Mouse (Mus musculus) cerebellum, adult 18-20 months (tissue): Measurements from ENCODE around the gene Vcp.

ENCODE experiments used
- DNase-seq, 2 experiments: peaks; one replicate each; pipeline ENCODE4 v3.0.0; 2021

The Vcp gene

DNA sequence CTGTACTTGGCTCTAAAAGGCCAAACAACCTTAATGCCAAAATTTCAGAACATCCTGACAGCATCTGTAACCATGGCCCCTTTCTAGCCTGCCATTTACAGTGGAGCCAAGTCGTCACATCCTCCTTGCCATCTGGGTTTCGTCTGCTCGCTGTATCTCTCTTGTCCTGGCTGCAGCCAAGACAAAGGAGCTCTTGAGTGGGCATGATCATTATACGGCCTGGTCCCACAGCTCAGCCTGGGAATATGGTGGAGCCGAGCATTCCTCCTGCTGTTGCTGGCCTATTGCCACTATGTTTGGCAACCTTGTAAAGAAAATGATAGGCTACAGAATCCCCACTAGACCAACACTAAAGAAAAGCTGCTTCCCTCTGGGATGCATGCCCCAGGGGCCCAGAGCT, 57.0 kb downstream of the Vcp start:
- DNase-seq, result no peak

DNA sequence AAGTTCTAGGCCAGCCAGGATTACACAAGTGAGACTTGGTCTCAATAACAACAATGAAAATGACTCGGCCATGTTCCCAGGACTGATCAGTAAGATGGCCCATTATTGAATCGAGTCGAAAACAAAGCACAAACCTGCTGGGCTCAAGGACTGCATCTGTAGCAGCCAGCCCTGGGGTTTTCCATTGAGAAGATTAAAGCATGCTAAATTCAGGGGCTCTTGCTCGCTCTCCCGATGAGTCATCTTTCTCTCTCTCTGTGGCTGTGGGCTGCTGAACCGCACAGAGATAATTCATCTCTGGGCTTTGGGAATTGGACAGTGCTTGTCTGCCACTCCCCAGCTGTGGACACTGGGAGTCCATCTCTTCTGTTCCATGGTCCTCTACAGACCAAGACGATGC, 58.9 kb downstream of the Vcp start:
- no peak for DNase-seq

DNA sequence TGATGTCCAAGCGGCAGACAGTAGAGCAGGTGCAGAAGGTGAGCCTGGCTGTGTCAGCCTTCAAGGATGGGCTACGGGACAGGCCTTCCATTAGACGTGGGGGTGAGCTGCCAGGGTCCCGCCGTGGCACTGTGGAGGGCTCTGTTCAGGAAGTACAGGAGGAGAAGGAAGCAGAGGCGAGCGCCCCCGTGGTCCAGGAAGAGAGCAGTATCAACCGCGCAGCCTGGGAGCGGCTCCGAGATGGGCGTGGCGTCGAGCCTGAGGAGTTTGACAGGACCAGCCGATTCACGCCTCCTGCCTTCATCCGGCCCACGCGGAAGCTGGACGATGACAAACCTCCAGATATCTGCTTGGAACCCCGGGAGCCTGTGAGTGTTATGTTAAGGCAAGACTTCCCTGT, 66.7 kb downstream of the Vcp start:
- DNase-seq, result no peak

DNA sequence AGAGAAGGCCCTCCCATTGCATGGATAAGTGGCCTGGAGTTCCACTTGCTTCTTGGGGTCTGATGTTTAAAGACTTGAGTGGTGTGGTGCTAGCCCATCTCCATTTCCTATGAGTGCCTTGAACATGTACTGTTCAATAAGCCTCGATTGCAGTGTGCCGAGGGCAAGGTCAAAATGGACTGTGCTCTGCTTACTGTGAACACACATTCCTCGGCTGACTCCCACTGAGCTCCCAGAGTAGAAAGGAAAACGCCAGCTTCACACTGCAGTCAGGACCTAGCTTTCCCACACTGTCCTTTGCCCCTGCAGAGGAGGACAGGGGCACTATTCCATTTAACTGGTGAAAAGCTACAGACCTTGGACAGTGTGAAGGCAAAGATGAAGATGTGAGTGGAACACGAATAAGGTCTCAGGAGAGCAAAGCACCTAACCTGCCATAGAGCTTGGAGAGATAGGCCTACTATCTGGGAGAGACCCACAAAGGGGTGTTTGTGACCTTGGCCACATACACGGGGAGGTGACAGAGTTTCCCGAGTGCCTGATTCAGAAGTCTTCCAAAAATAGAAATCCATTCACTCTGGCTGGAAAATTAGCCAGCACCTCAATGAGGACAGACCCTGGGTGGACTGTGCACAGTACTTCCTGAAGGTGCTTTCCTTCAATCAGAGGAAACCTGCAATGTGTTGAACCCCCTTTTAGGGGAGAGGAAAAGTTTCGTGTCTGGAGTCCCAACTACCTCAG, 67.9 kb downstream of the Vcp start:
- no peak for DNase-seq
